ENCODE assay signal across 8 mouse cellular contexts in genomic region chr10:69785235-69785634, GRCm38 (mm10).
DNase-seq lines count a peak whose midpoint lies in the region; ATAC-seq and TF ChIP-seq lines count a peak whose summit lies in the region.

No protein-coding gene starts in this region.

- WGBS in kidney, embryonic 15.5 days = 14% methylated on average over 7 of the region's 7 CpGs
- WGBS in intestine, embryonic 14.5 days = 19% methylated on average over 7 of the region's 7 CpGs
- 72% methylated on average over 7 of the region's 7 CpGs for WGBS in forebrain, embryonic 16.5 days

- H3K9me3 ChIP-seq in kidney, embryonic 15.5 days (replicated peaks) = no peaks in the 10 kb centered on the region
- no peaks in the 10 kb centered on the region for H3K9me3 ChIP-seq in intestine, embryonic 14.5 days (ENCODE audit: control insufficient read depth, low read length)
- no peaks in the 10 kb centered on the region for H3K9me3 ChIP-seq in forebrain, embryonic 16.5 days (ENCODE audit: control insufficient read depth, low read length)

- H3K4me2 ChIP-seq in kidney, embryonic 15.5 days = peak overlapping the region; percentile 17
- H3K4me2 ChIP-seq in intestine, embryonic 14.5 days (ENCODE audit: low read length) = peak overlapping the region; percentile 20
- peak overlapping the region; percentile 80 for H3K4me2 ChIP-seq in myocyte (ENCODE audit: low read depth)
- H3K4me2 ChIP-seq in forebrain, embryonic 16.5 days (ENCODE audit: low read length) = no peak overlapping the region

- H3K27me3 ChIP-seq in kidney, embryonic 15.5 days = no peaks in the 10 kb centered on the region
- H3K27me3 ChIP-seq in intestine, embryonic 14.5 days (replicated peaks; ENCODE audit: control insufficient read depth, insufficient read depth, low read length) = no peaks in the 10 kb centered on the region
- H3K27me3 ChIP-seq in myocyte (ENCODE audit: control insufficient read depth, insufficient read depth, insufficient read length) = no peaks in the 10 kb centered on the region
- H3K27me3 ChIP-seq in forebrain, embryonic 16.5 days (replicated peaks; ENCODE audit: control insufficient read depth, insufficient read depth, low read length) = no peaks in the 10 kb centered on the region

- H3ac ChIP-seq in myocyte (ENCODE audit: control insufficient read depth, insufficient read length) = no peak overlapping the region

- H3K9ac ChIP-seq in kidney, embryonic 15.5 days = no peak overlapping the region
- H3K9ac ChIP-seq in intestine, embryonic 14.5 days (ENCODE audit: low read length) = no peak overlapping the region
- no peak overlapping the region for H3K9ac ChIP-seq in forebrain, embryonic 16.5 days (replicated peaks; ENCODE audit: low read depth, low read length)

- H3K79me2 ChIP-seq in myocyte (ENCODE audit: control insufficient read depth, insufficient read depth) = no peaks in the 10 kb centered on the region

- H3K27ac ChIP-seq in kidney, embryonic 15.5 days = 0 out of 2 replicates have a peak overlapping the region, but pooled peaks have one; percentile 18
- H3K27ac ChIP-seq in intestine, embryonic 14.5 days (ENCODE audit: low read depth) = no peak overlapping the region
- no peak overlapping the region for H3K27ac ChIP-seq in forebrain, embryonic 16.5 days (ENCODE audit: low read length)

- H3K4me3 ChIP-seq in kidney, embryonic 15.5 days (replicated peaks) = 0 out of 2 replicates have a peak overlapping the region, but pooled peaks have one; percentile 3
- no peak overlapping the region for H3K4me3 ChIP-seq in intestine, embryonic 14.5 days (ENCODE audit: low read depth, low read length)
- peak overlapping the region; percentile 10 for H3K4me3 ChIP-seq in myocyte
- H3K4me3 ChIP-seq in forebrain, embryonic 16.5 days (replicated peaks; ENCODE audit: low read length) = no peak overlapping the region

- no peak for TF ChIP-seq POLR2A in myocyte (IDR thresholded peaks at IDR 0.05; ENCODE audit: insufficient read length, low read depth)

- no peak for DNase-seq in kidney, adult 8-10 months
- DNase-seq in gastrocnemius, adult 18-20 months (ENCODE audit: low spot score) = peak; percentile 47
- no peak for DNase-seq in intestine, embryonic 14.5 days (ENCODE audit: low spot score)
- no peak for DNase-seq in thymus, postnatal 4 days
- DNase-seq in layer of hippocampus, postnatal 36 days = no peak

- 0 out of 2 replicates have a peak, but pooled peaks have one; percentile 49 for ATAC-seq in kidney, embryonic 15.5 days (replicated peaks; ENCODE audit: low FRiP score)
- peak; percentile 38; the same call in 1 of the 2 replicates for ATAC-seq in intestine, embryonic 14.5 days (replicated peaks; ENCODE audit: low FRiP score, low TSS enrichment, low read depth)
- no peak for ATAC-seq in forebrain, embryonic 16.5 days

- peaks cover 22% of the 10 kb centered on the region for H3K4me1 ChIP-seq in kidney, embryonic 15.5 days
- H3K4me1 ChIP-seq in intestine, embryonic 14.5 days (replicated peaks; ENCODE audit: control insufficient read depth, insufficient read depth, low read length) = peaks cover 11% of the 10 kb centered on the region
- peaks cover 8% of the 10 kb centered on the region for H3K4me1 ChIP-seq in forebrain, embryonic 16.5 days (replicated peaks; ENCODE audit: control insufficient read depth, insufficient read depth, low read length)

- no peaks in the 10 kb centered on the region for H3K36me3 ChIP-seq in kidney, embryonic 15.5 days
- no peaks in the 10 kb centered on the region for H3K36me3 ChIP-seq in intestine, embryonic 14.5 days (ENCODE audit: control insufficient read depth, insufficient read depth, low read length)
- no peaks in the 10 kb centered on the region for H3K36me3 ChIP-seq in myocyte (ENCODE audit: control insufficient read depth, insufficient read depth)
- H3K36me3 ChIP-seq in forebrain, embryonic 16.5 days (ENCODE audit: control insufficient read depth, insufficient read depth) = no peaks in the 10 kb centered on the region

TF ChIP-seq in myocyte, 11 proteins besides CTCF, POLR2A, EP300 and RAD21:
- TF ChIP-seq SRF (IDR thresholded peaks at IDR 0.05; ENCODE audit: control insufficient read depth, insufficient read length, low read depth) = no peak
- TF ChIP-seq MAX (IDR thresholded peaks at IDR 0.05; ENCODE audit: low read depth) = no peak
- no peak for TF ChIP-seq POLR2AphosphoS2 (IDR thresholded peaks at IDR 0.05; ENCODE audit: insufficient read length, low read depth)
- TF ChIP-seq E2F4 (IDR thresholded peaks at IDR 0.05; ENCODE audit: insufficient read depth) = no peak
- TF ChIP-seq MYOD1 (IDR thresholded peaks at IDR 0.05; ENCODE audit: control insufficient read depth in 1 of 3, insufficient read length in 2 of 3, low read depth in 2 of 3) = no peak
- TF ChIP-seq REST (IDR thresholded peaks at IDR 0.05; ENCODE audit: insufficient read depth, insufficient read length) = no peak
- TF ChIP-seq TCF12 (IDR thresholded peaks at IDR 0.05; ENCODE audit: insufficient read depth, poor library complexity, severe bottlenecking) = no peak
- TF ChIP-seq CEBPB (IDR thresholded peaks at IDR 0.05; ENCODE audit: insufficient read depth, poor library complexity, severe bottlenecking) = no peak
- no peak for TF ChIP-seq MYOG (IDR thresholded peaks at IDR 0.05; ENCODE audit: control insufficient read depth in 1 of 3, insufficient read depth in 1 of 3, insufficient read length in 2 of 3, low read depth in 2 of 3)
- no peak for TF ChIP-seq USF1 (IDR thresholded peaks at IDR 0.05; ENCODE audit: low read depth)
- no peak for TF ChIP-seq TCF3 (IDR thresholded peaks at IDR 0.05; ENCODE audit: insufficient read length, low read depth)

Comparison
In these comparisons a context has a peak if more than half of its experiments do, and no peak if none do; other contexts are left out.
1. H3K4me3 ChIP-seq: peak in kidney, embryonic 15.5 days (single experiment) and myocyte (single experiment); none in intestine, embryonic 14.5 days (single experiment) and forebrain, embryonic 16.5 days (single experiment).